Mouse (Mus musculus): ENCODE results near the gene Shc1.

DNA sequence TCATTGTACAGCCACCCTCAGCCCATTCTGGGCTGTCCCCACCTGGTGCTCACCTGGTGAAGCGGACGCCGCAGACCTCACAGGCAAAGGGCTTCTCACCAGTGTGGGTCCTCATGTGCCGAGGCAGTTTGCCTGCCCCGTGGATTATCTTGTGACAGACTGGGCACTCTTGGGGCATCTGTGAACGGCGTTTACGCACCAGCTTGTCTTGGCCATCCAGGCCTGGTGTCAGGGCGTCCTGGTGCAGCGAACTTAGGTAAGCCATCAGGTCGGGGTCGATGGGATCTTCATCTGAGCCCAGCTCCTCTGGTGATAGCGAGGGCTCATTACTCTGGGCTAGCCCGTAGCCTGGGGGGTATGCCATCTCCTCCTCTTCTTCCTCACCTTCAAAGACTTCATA, 38.0 kb upstream of the Shc1 start:
- TF ChIP-seq UBTF (IDR thresholded peaks at IDR 0.05; ENCODE audit: borderline replicate concordance, insufficient read depth, low read depth, low read length) (no peak), POLR2AphosphoS2 (IDR thresholded peaks at IDR 0.05; ENCODE audit: low read length) (no peak), HCFC1 (IDR thresholded peaks at IDR 0.05; ENCODE audit: low read depth, low read length) (no peak), POLR2A (IDR thresholded peaks at IDR 0.05; ENCODE audit: control insufficient read depth in 1 of 2, insufficient read depth in 1 of 2, low read depth in 1 of 2, low read length in 2 of 2, poor library complexity in 1 of 2) (no peak), E2F4 (IDR thresholded peaks at IDR 0.05; ENCODE audit: borderline replicate concordance, low read depth, low read length) (no peak), SMC3 (IDR thresholded peaks at IDR 0.05; ENCODE audit: low read depth, low read length) (no peak)

All from MEL (cell line).